Mouse (Mus musculus) myocyte (in vitro differentiated cells): ENCODE data around the gene Limch1.

ENCODE experiments used
- CEBPB ChIP-seq: IDR thresholded peaks from 2 replicates; pipeline ENCODE4 v1.6.1; 2011; ENCODE audit warnings: mild to moderate bottlenecking, moderate library complexity; ENCODE audit not compliant: poor library complexity, insufficient read depth, severe bottlenecking
- E2F4 ChIP-seq: IDR thresholded peaks from one replicate; pipeline ENCODE4 v1.6.1; 2011; ENCODE audit warnings: mild to moderate bottlenecking, control low read depth, moderate library complexity; ENCODE audit not compliant: insufficient read depth
- MAX ChIP-seq: IDR thresholded peaks from one replicate; pipeline ENCODE4 v1.6.1; 2011; ENCODE audit warnings: low read depth, mild to moderate bottlenecking, control low read depth
- MYOG ChIP-seq, 3 experiments: IDR thresholded peaks; one replicate each; pipeline ENCODE4 v1.6.1; 2011; ENCODE audit warnings: control low read depth in 2 of 3, low read depth in 2 of 3, mild to moderate bottlenecking in 2 of 3; ENCODE audit not compliant: insufficient read length in 2 of 3, control insufficient read depth in 1 of 3, insufficient read depth in 1 of 3
- POLR2A ChIP-seq: IDR thresholded peaks from one replicate; pipeline ENCODE4 v1.6.1; 2011; ENCODE audit warnings: low read depth, mild to moderate bottlenecking, control low read depth, moderate library complexity; ENCODE audit not compliant: insufficient read length
- TCF12 ChIP-seq: IDR thresholded peaks from one replicate; pipeline ENCODE4 v1.6.1; 2011; ENCODE audit warnings: mild to moderate bottlenecking, control low read depth; ENCODE audit not compliant: poor library complexity, insufficient read depth, severe bottlenecking
- USF1 ChIP-seq: IDR thresholded peaks from one replicate; pipeline ENCODE4 v1.6.1; 2011; ENCODE audit warnings: low read depth, mild to moderate bottlenecking, control low read depth, moderate library complexity

- TF ChIP-seq USF1 = no peak
- TF ChIP-seq POLR2A = no peak
- no peak for TF ChIP-seq E2F4
- TF ChIP-seq MAX = no peak
- TF ChIP-seq TCF12 = no peak
- TF ChIP-seq CEBPB = no peak
- TF ChIP-seq MYOG (IDR thresholded peaks at IDR 0.05; ENCODE audit: control insufficient read depth in 1 of 3, insufficient read depth in 1 of 3, insufficient read length in 2 of 3, low read depth in 2 of 3) = no peak
These were observed 208.5 kb downstream of the Limch1 start for GRCm38 (mm10) chr5:66953971-66954644.
